Mouse (Mus musculus): ENCODE measurements at regions not wholly inside any gene's neighbourhood (a gene's known extent, or its start where the extent isn't known, plus 50 kb on each side); places are given as distances from the start of the nearest gene placed in this dataset.

- TF ChIP-seq CTCF (IDR thresholded peaks at IDR 0.05; ENCODE audit: low read depth) (no peak), EP300 (optimal IDR thresholded peaks at IDR 0.05) (no peak)
These were observed 545.8 kb upstream of the Tenm3 start for GRCm38 (mm10) chr8:49389525-49389924.
